Mouse (Mus musculus) urinary bladder, postnatal 10 days (tissue): ENCODE data around the gene Ccdc114.
"Not testable (repeated sequence)": the region's sequence is repeated elsewhere in the genome, so short reads cannot be mapped to it uniquely, and the experiment has no call there.

Experiments used
- DNase-seq: peaks from one replicate; pipeline ENCODE4 v3.0.0; 2022; ENCODE audit warnings: low spot score

Gene Ccdc114

GRCm38 (mm10) chr7:45923762-45924428, at the start of gene Ccdc114:
Ccdc114 (plus strand) TSS chr7:45924072.
- no peak for DNase-seq

- DNase-seq, result no peak
Measured at GRCm38 (mm10) chr7:45876895-45877294, 47.0 kb upstream of the Ccdc114 start.

- DNase-seq, result not testable (repeated sequence)
Measured at GRCm38 (mm10) chr7:45878278-45878677, 45.6 kb upstream of the Ccdc114 start, which contains the start of gene Grin2d. Grin2d (minus strand) TSS chr7:45878378.

GRCm38 (mm10) chr7:45880531-45880930, 43.3 kb upstream of the Ccdc114 start:
- no peak for DNase-seq

- DNase-seq, result no peak
Measured at GRCm38 (mm10) chr7:45881011-45881410, 42.9 kb upstream of the Ccdc114 start.

GRCm38 (mm10) chr7:45887246-45887645, 36.6 kb upstream of the Ccdc114 start:
- DNase-seq, result no peak

- no peak for DNase-seq
Measured at GRCm38 (mm10) chr7:45892651-45893050, 31.2 kb upstream of the Ccdc114 start.

- DNase-seq, result no peak
Measured at GRCm38 (mm10) chr7:45895931-45896516, 27.8 kb upstream of the Ccdc114 start.

GRCm38 (mm10) chr7:45896517-45897257, 27.2 kb upstream of the Ccdc114 start, which contains the start of the genes Syngr4 and Tmem143:
Syngr4 (minus strand) TSS chr7:45896714.
Tmem143 (plus strand) TSS chr7:45896941.
- peak; percentile 88 for DNase-seq

- no peak for DNase-seq
Measured at GRCm38 (mm10) chr7:45897258-45897757, 26.6 kb upstream of the Ccdc114 start.

GRCm38 (mm10) chr7:45898125-45898524, 25.7 kb upstream of the Ccdc114 start:
- DNase-seq, result not testable (repeated sequence)

GRCm38 (mm10) chr7:45901562-45901961, 22.3 kb upstream of the Ccdc114 start:
- DNase-seq, result no peak

GRCm38 (mm10) chr7:45902481-45903002, 21.3 kb upstream of the Ccdc114 start:
- no peak for DNase-seq

- DNase-seq, result no peak
Measured at GRCm38 (mm10) chr7:45906622-45907021, 17.2 kb upstream of the Ccdc114 start.

GRCm38 (mm10) chr7:45908384-45908783, 15.5 kb upstream of the Ccdc114 start:
- no peak for DNase-seq

GRCm38 (mm10) chr7:45909145-45909544, 14.7 kb upstream of the Ccdc114 start:
- no peak for DNase-seq

- DNase-seq, result no peak
Measured at GRCm38 (mm10) chr7:45914067-45914466, 9.8 kb upstream of the Ccdc114 start.

GRCm38 (mm10) chr7:45915011-45915410, 8.9 kb upstream of the Ccdc114 start:
- no peak for DNase-seq

GRCm38 (mm10) chr7:45916056-45917003, 7.5 kb upstream of the Ccdc114 start:
- DNase-seq, result no peak

- DNase-seq, result no peak
Measured at GRCm38 (mm10) chr7:45917004-45917704, 6.7 kb upstream of the Ccdc114 start.

- DNase-seq, result no peak
Measured at GRCm38 (mm10) chr7:45917926-45918325, 5.9 kb upstream of the Ccdc114 start.
